ENCODE assay signal across 8 mouse cellular contexts in genomic region chr5:77459896-77460717, GRCm38 (mm10). TPM values are rescaled to one million over a fixed set of nuclear protein-coding genes. Genes with fewer than 3 reads are reported as not detected.
DNase-seq lines count a peak whose midpoint lies in the region; ATAC-seq lines count a peak whose summit lies in the region.

No protein-coding gene starts in this region.

- DNase-seq in adrenal gland, adult (ENCODE audit: inconsistent age in 2 of 2, low spot score in 1 of 2), result peak; percentile 90 to 98
- DNase-seq in embryo, embryonic 10 days (ENCODE audit: low spot score), result peak; percentile 97
- peak; percentile 97 for DNase-seq in gastrocnemius, postnatal 10 days
- DNase-seq in induced T-regulatory cell, adult 2 months (ENCODE audit: low read depth), result peak; percentile 92
- DNase-seq in left cerebral cortex, adult 8-10 months (ENCODE audit: low spot score in 2 of 2), result peak; percentile 86 to 100
- DNase-seq in right cerebral cortex, adult 18-20 months, result peak; percentile 92
- DNase-seq in urinary bladder, adult 2 months (ENCODE audit: low spot score), result peak; percentile 94

- ATAC-seq in megakaryocyte, adult 5-6 weeks (ENCODE audit: poor library complexity, severe bottlenecking), result peak; percentile 91

RNA-seq across cellular contexts. Expression of gene Igfbp7, which starts 52.3 kb away (rescaled TPM):
- total RNA-seq in gastrocnemius, postnatal 10 days (2021), result 100 to 1,000 TPM; 330 to 348 TPM
- total RNA-seq in left cerebral cortex, adult 8-10 months (2022), result 10 to 100 TPM; 29.9 to 40.8 (median 32.6) TPM
- total RNA-seq in megakaryocyte, adult 5-6 weeks (2015), result 3.6 and 4.5 TPM in 2 replicates
- 2.6 and 4.1 TPM in 2 replicates for total RNA-seq in megakaryocyte, adult 5-6 weeks (2017)
- polyA plus RNA-seq in urinary bladder, adult 2 months (2012; rRNA removed), result 1,512 and 1,720 TPM in 2 replicates

Comparison
In these comparisons a context has a peak if more than half of its experiments do, and no peak if none do; other contexts are left out.
1. Peak in every context shown above with its lines: DNase-seq and ATAC-seq.
2. RNA of gene Igfbp7, which starts 52.3 kb away (total RNA-seq): 330 to 348 TPM in gastrocnemius, postnatal 10 days; 29.9 to 40.8 TPM in left cerebral cortex, adult 8-10 months and 2.6 to 4.5 TPM in megakaryocyte, adult 5-6 weeks; every median in the first group is over 4 times any median in the second.